8 mouse cellular contexts compared by ENCODE assay signal in the genomic region with DNA sequence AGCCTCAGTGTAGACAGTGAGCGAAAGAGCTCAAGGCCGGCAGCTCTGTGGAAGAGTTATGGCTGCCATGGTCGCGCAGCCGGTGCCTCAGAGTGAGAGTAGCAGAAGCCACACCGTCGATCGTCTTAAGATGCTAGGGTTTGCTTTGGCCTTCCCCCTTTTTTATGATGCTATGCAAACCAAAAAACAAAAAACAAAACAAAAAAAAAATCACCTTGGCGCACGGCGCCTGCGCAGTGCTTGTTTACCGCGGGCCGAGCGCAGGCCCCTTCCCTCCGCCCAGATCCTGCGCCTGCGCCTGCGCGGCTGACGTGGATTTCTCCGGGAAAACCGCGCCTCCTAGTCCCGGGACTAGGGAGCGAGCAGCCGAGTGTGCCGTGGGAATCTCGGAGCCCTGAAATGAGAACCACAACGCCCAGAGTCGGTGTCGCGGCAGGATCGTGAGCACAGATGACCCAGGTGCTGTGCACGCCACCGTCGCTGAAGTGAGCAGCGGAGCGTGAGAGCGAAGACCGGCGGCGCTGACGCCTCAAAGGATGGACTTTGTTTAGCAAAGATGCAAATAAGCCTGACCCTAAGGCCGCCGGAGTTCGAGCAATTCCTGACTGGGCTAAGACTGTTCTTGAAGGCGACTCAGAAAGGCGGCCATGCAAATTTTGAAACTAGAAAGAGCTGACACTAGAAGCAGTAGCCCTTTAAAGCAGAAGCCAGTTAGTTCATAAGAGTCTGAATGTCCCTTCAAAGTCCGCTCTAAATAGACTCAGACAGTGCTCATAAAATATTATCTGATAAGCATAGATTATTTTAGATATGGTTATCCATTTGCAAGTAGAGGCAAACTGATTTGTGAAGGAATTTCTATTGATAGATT. TPM values are rescaled to one million over a fixed set of nuclear protein-coding genes. Genes with fewer than 3 reads are reported as not detected.
DNase-seq lines count a peak whose midpoint lies in the region; ATAC-seq and TF ChIP-seq lines count a peak whose summit lies in the region.

A gene (minus strand): TSS at position 484 of the 871 bp plus-strand sequence.

- peaks cover 30% of the 10 kb centered on the region for H3K4me1 ChIP-seq in hindbrain, embryonic 10.5 days (replicated peaks)
- no peaks in the 10 kb centered on the region for H3K4me1 ChIP-seq in lung, postnatal 0 days (ENCODE audit: insufficient read depth, low read depth, low read length)

- H3K4me2 ChIP-seq in lung, postnatal 0 days (replicated peaks; ENCODE audit: low read depth, low read length), result peak within 1 kb of the TSS; percentile 56

- H3K36me3 ChIP-seq in hindbrain, embryonic 10.5 days, result 0 out of 2 replicates have a peak, but pooled peaks cover 5% of the 10 kb centered on the region
- no peaks in the 10 kb centered on the region for H3K36me3 ChIP-seq in lung, postnatal 0 days (ENCODE audit: insufficient read depth, low read length)

- under 1% methylated on average over 51 of the region's 51 CpGs for WGBS in hindbrain, embryonic 10.5 days
- under 1% methylated on average over 51 of the region's 51 CpGs for WGBS in lung, postnatal 0 days

- ATAC-seq in frontal cortex, adult (ENCODE audit: low TSS enrichment), result peak; percentile 97
- ATAC-seq in lung, postnatal 0 days, result peak; percentile 97

- peak; percentile 62; the same call in 1 of the 2 replicates for TF ChIP-seq EP300 in lung, postnatal 0 days (IDR thresholded peaks at IDR 0.05)

- peak; percentile 46; the same call in 1 of the 2 replicates for TF ChIP-seq CTCF in lung, postnatal 0 days (IDR thresholded peaks at IDR 0.05)

- peak; percentile 96 for DNase-seq in Muller cell, postnatal 12 days (ENCODE audit: inconsistent ontology term)
- peak; percentile 91 for DNase-seq in cerebellum, adult 9-10 months
- DNase-seq in hindbrain, embryonic 10.5 days (ENCODE audit: low spot score), result peak; percentile 95
- peak; percentile 84 to 91 for DNase-seq in layer of hippocampus, postnatal 10 days (ENCODE audit: low spot score in 2 of 2)
- DNase-seq in lung, postnatal 0 days (ENCODE audit: low spot score), result peak; percentile 98
- peak; percentile 91 for DNase-seq in ovary, postnatal 36 days (ENCODE audit: low spot score)
- DNase-seq in thymus, postnatal 14 days, result peak; percentile 82

- H3K9me3 ChIP-seq in hindbrain, embryonic 10.5 days, result no peaks in the 10 kb centered on the region
- H3K9me3 ChIP-seq in lung, postnatal 0 days (ENCODE audit: low read length), result no peaks in the 10 kb centered on the region

- H3K27me3 ChIP-seq in hindbrain, embryonic 10.5 days (ENCODE audit: insufficient read depth, poor library complexity, severe bottlenecking), result no peaks in the 10 kb centered on the region
- H3K27me3 ChIP-seq in lung, postnatal 0 days (replicated peaks; ENCODE audit: insufficient read depth, low read length), result no peaks in the 10 kb centered on the region

- H3K4me3 ChIP-seq in hindbrain, embryonic 10.5 days, result peak within 1 kb of the TSS; percentile 67
- H3K4me3 ChIP-seq in lung, postnatal 0 days (ENCODE audit: low read depth, low read length), result peak within 1 kb of the TSS; percentile 55

- H3K9ac ChIP-seq in lung, postnatal 0 days (replicated peaks; ENCODE audit: low read depth), result peak within 1 kb of the TSS; percentile 61

- H3K27ac ChIP-seq in hindbrain, embryonic 10.5 days, result peak within 1 kb of the TSS; percentile 99
- H3K27ac ChIP-seq in lung, postnatal 0 days (ENCODE audit: low read length), result peak within 1 kb of the TSS; percentile 100

RNA-seq across cellular contexts. Expression of the gene that starts here (rescaled TPM):
- 24.7 and 29.9 TPM in 2 replicates for polyA plus RNA-seq in hindbrain, embryonic 10.5 days (2016; fragmentation: Nextera tagmentation; extraction: Ambion mirVana)
- 10 to 100 TPM; 27.1 to 27.2 TPM for total RNA-seq in layer of hippocampus, postnatal 10 days (2021)
- polyA plus RNA-seq in lung, postnatal 0 days (2015; fragmentation: Nextera tagmentation; extraction: Ambion mirVana), result 9.3 and 9.8 TPM in 2 replicates

Comparison
In these comparisons a context has a peak if more than half of its experiments do, and no peak if none do; other contexts are left out.
1. Peak in every context shown above with its lines: DNase-seq, ATAC-seq, H3K4me3 ChIP-seq and H3K27ac ChIP-seq.